Comparison of ENCODE assay signal across 18 mouse cellular contexts in genomic region chr7:73953131-73953530, GRCm38 (mm10).
A peak's percentile ranks its signal among the peaks of the same experiment; 100 is the strongest.
DNase-seq lines count a peak whose midpoint lies in the region; ATAC-seq and TF ChIP-seq lines count a peak whose summit lies in the region.
"Had no signal": no experiment of that assay in that cellular context is flagged by ENCODE, and none has a peak within 500 bp of the region (broad histone marks: within the 10 kb centered on the region; RNA-seq: fewer than 3 reads in every experiment).

No protein-coding gene starts in this region.

- no peak overlapping the region for H3K4me3 ChIP-seq in hindbrain, postnatal 0 days (ENCODE audit: low read length)
- H3K4me3 ChIP-seq in hindbrain, embryonic 10.5 days = no peak overlapping the region
- H3K4me3 ChIP-seq: embryonic facial prominence, embryonic 12.5 days; forebrain, embryonic 15.5 days; heart, embryonic 13.5 days; hindbrain, embryonic 13.5 days; intestine, embryonic 15.5 days had no signal

- H3K27me3 ChIP-seq in hindbrain, postnatal 0 days (ENCODE audit: insufficient read depth, low read length) = no peaks in the 10 kb centered on the region
- H3K27me3 ChIP-seq in hindbrain, embryonic 10.5 days (ENCODE audit: insufficient read depth, poor library complexity, severe bottlenecking) = no peaks in the 10 kb centered on the region
- H3K27me3 ChIP-seq: embryonic facial prominence, embryonic 12.5 days; forebrain, embryonic 15.5 days; hindbrain, embryonic 13.5 days; intestine, embryonic 15.5 days had no signal

- 0 out of 2 replicates have a peak, but pooled peaks cover 6% of the 10 kb centered on the region for H3K4me1 ChIP-seq in hindbrain, postnatal 0 days (ENCODE audit: insufficient read depth, low read length)
- H3K4me1 ChIP-seq in hindbrain, embryonic 10.5 days (replicated peaks) = no peaks in the 10 kb centered on the region
- H3K4me1 ChIP-seq: embryonic facial prominence, embryonic 12.5 days; intestine, embryonic 15.5 days had no signal

- H3K4me2 ChIP-seq in hindbrain, postnatal 0 days (ENCODE audit: low read depth, low read length) = no peak overlapping the region
- H3K4me2 ChIP-seq: embryonic facial prominence, embryonic 12.5 days; forebrain, embryonic 15.5 days; heart, embryonic 13.5 days; hindbrain, embryonic 13.5 days; intestine, embryonic 15.5 days had no signal

- DNase-seq in hindbrain, postnatal 0 days (ENCODE audit: low spot score) = peak; percentile 39
- DNase-seq in hindbrain, embryonic 10.5 days (ENCODE audit: low spot score) = no peak
- peak; percentile 7 for DNase-seq in cerebellum, adult 8-10 months
- DNase-seq in cerebellum, adult 9-11 months = peak; percentile 10
- DNase-seq in cerebellum, postnatal 36 days = peak; percentile 45 to 55
- DNase-seq in embryo, embryonic 11 days = no peak
- no peak for DNase-seq in neural tube, embryonic 10.5 days (ENCODE audit: extremely low spot score, low spot score)
- DNase-seq: adrenal gland, adult 2 months; adrenal gland, postnatal 25 days; gastrocnemius, postnatal 36 days; heart, adult 11 months; heart, postnatal 4 days; kidney, adult 18-20 months had no signal

- 71% methylated on average over 4 of the region's 4 CpGs for WGBS in hindbrain, postnatal 0 days
- 93% methylated on average over 4 of the region's 4 CpGs for WGBS in hindbrain, embryonic 10.5 days

- H3K27ac ChIP-seq in hindbrain, postnatal 0 days = no peak overlapping the region
- no peak overlapping the region for H3K27ac ChIP-seq in hindbrain, embryonic 10.5 days
- H3K27ac ChIP-seq: embryonic facial prominence, embryonic 12.5 days; forebrain, embryonic 15.5 days; heart, embryonic 13.5 days; hindbrain, embryonic 13.5 days; intestine, embryonic 15.5 days had no signal

- no peaks in the 10 kb centered on the region for H3K9me3 ChIP-seq in hindbrain, postnatal 0 days (ENCODE audit: low read length)
- 0 out of 2 replicates have a peak, but pooled peaks cover 2% of the 10 kb centered on the region for H3K9me3 ChIP-seq in hindbrain, embryonic 10.5 days
- H3K9me3 ChIP-seq: embryonic facial prominence, embryonic 12.5 days; forebrain, embryonic 15.5 days; heart, embryonic 13.5 days; hindbrain, embryonic 13.5 days; intestine, embryonic 15.5 days had no signal

- TF ChIP-seq CTCF in hindbrain, postnatal 0 days (IDR thresholded peaks at IDR 0.05; ENCODE audit: low read depth) = no peak

- ATAC-seq in hindbrain, postnatal 0 days = no peak
- ATAC-seq: forebrain, embryonic 15.5 days; intestine, embryonic 15.5 days had no signal

- H3K36me3 ChIP-seq in hindbrain, postnatal 0 days (ENCODE audit: insufficient read depth, low read length) = peaks cover 9% of the 10 kb centered on the region; the same call in 1 of the 2 replicates
- peaks cover 99% of the 10 kb centered on the region for H3K36me3 ChIP-seq in hindbrain, embryonic 10.5 days
- H3K36me3 ChIP-seq: heart, embryonic 13.5 days; intestine, embryonic 15.5 days had no signal

- H3K9ac ChIP-seq in hindbrain, postnatal 0 days (replicated peaks; ENCODE audit: low read length) = no peak overlapping the region
- H3K9ac ChIP-seq: embryonic facial prominence, embryonic 12.5 days; forebrain, embryonic 15.5 days; heart, embryonic 13.5 days; hindbrain, embryonic 13.5 days; intestine, embryonic 15.5 days had no signal

Comparison
In these comparisons a context has a peak if more than half of its experiments do, and no peak if none do; other contexts are left out.
1. DNase-seq: peak in hindbrain, postnatal 0 days (single experiment), cerebellum, adult 8-10 months (single experiment), cerebellum, adult 9-11 months (single experiment) and cerebellum, postnatal 36 days (2 of 2); none in hindbrain, embryonic 10.5 days (single experiment), embryo, embryonic 11 days (single experiment) and neural tube, embryonic 10.5 days (single experiment).